Mouse (Mus musculus) limb, embryonic 15.5 days (tissue): ENCODE data around the gene Pip5k1a. TPM values are rescaled to one million over a fixed set of nuclear protein-coding genes. Genes with fewer than 3 reads are reported as not detected.
"Not testable (repeated sequence)": the region's sequence is repeated elsewhere in the genome, so short reads cannot be mapped to it uniquely, and the experiment has no call there.

Experiments
- ATAC-seq: fragments of 200-750 bp; cut with Nextera tagmentation; 2 replicates; pipeline ENCODE4 v1.8.0; 2017; ENCODE audit warnings: low read depth, moderate TSS enrichment; ENCODE audit not compliant: insufficient number of reproducible peaks, low FRiP score, low TSS enrichment
- H3K27ac ChIP-seq: fragments of 300-500 bp; sonication (generic); 2 replicates; pipeline ENCODE4 v1.5.1; 2015; ENCODE audit warnings: moderate library complexity, mild to moderate bottlenecking, inconsistent platforms
- H3K27me3 ChIP-seq: fragments of 300-500 bp; sonication (generic); 2 replicates; pipeline ENCODE4 v1.6.1; 2015; ENCODE audit warnings: inconsistent platforms
- H3K36me3 ChIP-seq: fragments of 300-500 bp; sonication (generic); 2 replicates; pipeline ENCODE4 v1.6.1; 2015; ENCODE audit warnings: inconsistent platforms
- H3K4me1 ChIP-seq: fragments of 300-500 bp; sonication (generic); 2 replicates; pipeline ENCODE4 v1.6.1; 2015; ENCODE audit warnings: inconsistent platforms
- H3K4me2 ChIP-seq: fragments of 300-500 bp; sonication (generic); 2 replicates; pipeline ENCODE4 v1.6.1; 2015; ENCODE audit warnings: mild to moderate bottlenecking, inconsistent platforms
- H3K4me3 ChIP-seq: fragments of 300-500 bp; sonication (generic); 2 replicates; pipeline ENCODE4 v1.5.1; 2015; ENCODE audit warnings: mild to moderate bottlenecking, inconsistent platforms
- H3K9ac ChIP-seq: fragments of 300-500 bp; sonication (generic); 2 replicates; pipeline ENCODE4 v1.6.1; 2015; ENCODE audit warnings: inconsistent platforms
- H3K9me3 ChIP-seq: fragments of 300-500 bp; sonication (generic); 2 replicates; pipeline ENCODE4 v1.6.1; 2016; ENCODE audit warnings: inconsistent platforms
- WGBS: fragments of 180-500 bp; shearing (Covaris S2); methylation state at CpG from one replicate; pipeline ENCODE4 v1.1.7; 2015; 5-methylcytosine and 5-hydroxymethylcytosine counted together
- polyA plus RNA-seq: library from polyadenylated mRNA; unstranded; fragments of >200 nt; fragmentation: Nextera tagmentation; extraction: Ambion mirVana; gene quantifications from 2 replicates; pipeline ENCODE4 v1.2.1, GENCODE M21; 2015

Gene Pip5k1a
- polyA plus RNA-seq, 1 experiment from 2014 or later: 22.0 TPM

DNA sequence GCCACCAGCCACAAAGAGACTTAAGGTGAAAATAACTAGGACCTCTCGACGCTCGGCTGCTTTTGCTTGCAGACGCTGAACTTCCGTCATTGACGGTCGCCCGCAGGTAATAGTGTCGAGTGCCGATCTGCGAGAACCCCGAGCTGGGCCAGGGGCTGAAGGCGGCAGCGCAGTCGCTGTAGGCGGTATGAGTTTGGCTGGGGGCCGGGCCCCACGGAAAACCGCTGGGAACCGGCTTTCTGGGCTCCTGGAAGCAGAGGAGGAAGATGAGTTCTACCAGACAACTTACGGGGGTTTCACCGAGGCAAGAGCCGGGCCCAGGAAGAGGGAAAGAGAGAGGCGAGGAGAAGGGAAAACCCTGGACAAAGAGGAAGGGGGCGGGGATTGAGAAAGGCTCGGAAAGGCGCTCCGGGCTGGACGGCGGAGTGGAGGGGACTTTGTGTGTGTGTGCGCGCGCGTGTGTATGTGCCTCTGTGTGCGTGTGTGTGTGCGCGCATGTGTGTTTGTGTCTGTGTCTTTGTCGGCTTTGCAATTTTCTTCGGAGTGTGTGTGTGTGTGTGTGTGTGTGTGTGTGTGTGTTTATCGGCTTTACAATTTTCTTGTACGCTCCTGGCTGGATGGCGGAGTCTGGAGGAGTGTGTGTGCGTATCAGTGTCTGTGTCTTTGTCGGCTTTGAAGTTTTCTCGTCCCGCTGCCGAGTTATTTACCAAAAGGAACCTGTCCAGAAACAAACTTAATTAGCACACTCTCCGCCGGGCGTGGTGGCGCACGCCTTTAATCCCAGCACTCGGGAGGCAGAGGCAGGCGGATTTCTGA is 4.4 kb upstream of the Pip5k1a start, which contains the start of gene Vps72:
TSS of gene Vps72 (plus strand) at position 112 of the 816 bp plus-strand sequence.
- Histone ChIP-seq H3K9ac (peak within 1 kb of the TSS; percentile 71), H3K4me3 (peak within 1 kb of the TSS; percentile 78), H3K9me3 (no peaks in the 10 kb centered on the region), H3K4me1 (peaks cover 8% of the 10 kb centered on the region), H3K27me3 (no peaks in the 10 kb centered on the region), H3K4me2 (peak within 1 kb of the TSS; percentile 53), H3K27ac (peak within 1 kb of the TSS; percentile 98), H3K36me3 (peaks cover 20% of the 10 kb centered on the region)
- under 1% methylated on average over 53 of the region's 54 CpGs for WGBS
- ATAC-seq: peak; percentile 72

DNA sequence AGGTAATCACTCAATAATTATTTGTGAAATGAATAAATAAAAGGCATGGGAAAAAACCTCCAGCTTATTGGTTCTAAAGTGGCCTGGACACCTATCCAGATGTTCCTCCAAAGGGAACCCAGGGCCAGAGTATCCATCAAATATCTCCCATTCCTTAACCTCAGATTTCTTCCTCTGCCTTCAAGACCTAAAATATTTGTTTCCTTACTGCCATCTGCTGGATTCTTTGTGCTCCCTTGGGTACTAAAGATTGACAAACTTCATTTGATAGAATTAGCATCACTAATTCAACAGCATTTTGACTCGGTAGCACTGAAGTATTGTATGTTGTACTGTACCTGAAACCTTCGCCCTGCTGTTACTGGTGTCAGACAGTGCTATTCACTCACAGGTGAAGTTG is 1.2 kb upstream of the Pip5k1a start:
- ATAC-seq: no peak
- Histone ChIP-seq H3K9ac (no peak overlapping the region), H3K4me1 (peaks cover 14% of the 10 kb centered on the region), H3K27me3 (no peaks in the 10 kb centered on the region), H3K36me3 (peaks cover 3% of the 10 kb centered on the region; the same call in 1 of the 2 replicates), H3K4me2 (no peak overlapping the region), H3K9me3 (no peaks in the 10 kb centered on the region), H3K4me3 (no peak overlapping the region), H3K27ac (no peak overlapping the region)
- 73% methylated on average over 2 of the region's 2 CpGs for WGBS

DNA sequence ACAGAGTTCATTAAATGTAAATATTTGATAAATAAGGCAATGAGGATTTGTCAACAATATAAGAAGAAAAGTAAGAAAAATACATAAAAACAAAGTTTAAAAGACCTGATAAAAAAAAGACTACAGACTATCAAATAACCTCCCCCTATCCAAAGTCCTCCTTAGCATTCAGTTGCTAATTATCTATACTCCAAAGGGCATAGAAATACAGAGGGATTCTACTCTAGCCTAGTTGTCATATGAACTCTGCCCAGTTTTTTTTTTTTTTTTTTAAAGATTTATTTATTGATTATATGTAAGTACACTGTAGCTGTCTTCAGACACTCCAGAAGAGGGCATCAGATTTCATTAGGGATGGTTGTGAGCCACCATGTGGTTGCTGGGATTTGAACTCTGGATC is 578 bp upstream of the Pip5k1a start:
- not testable (repeated sequence) for H3K9me3 ChIP-seq, H3K27ac ChIP-seq, H3K27me3 ChIP-seq, H3K9ac ChIP-seq, H3K36me3 ChIP-seq, ATAC-seq
- Histone ChIP-seq H3K4me3 (peak overlapping the region; percentile 93), H3K4me1 (peaks cover 10% of the 10 kb centered on the region), H3K4me2 (peak overlapping the region; percentile 56)

DNA sequence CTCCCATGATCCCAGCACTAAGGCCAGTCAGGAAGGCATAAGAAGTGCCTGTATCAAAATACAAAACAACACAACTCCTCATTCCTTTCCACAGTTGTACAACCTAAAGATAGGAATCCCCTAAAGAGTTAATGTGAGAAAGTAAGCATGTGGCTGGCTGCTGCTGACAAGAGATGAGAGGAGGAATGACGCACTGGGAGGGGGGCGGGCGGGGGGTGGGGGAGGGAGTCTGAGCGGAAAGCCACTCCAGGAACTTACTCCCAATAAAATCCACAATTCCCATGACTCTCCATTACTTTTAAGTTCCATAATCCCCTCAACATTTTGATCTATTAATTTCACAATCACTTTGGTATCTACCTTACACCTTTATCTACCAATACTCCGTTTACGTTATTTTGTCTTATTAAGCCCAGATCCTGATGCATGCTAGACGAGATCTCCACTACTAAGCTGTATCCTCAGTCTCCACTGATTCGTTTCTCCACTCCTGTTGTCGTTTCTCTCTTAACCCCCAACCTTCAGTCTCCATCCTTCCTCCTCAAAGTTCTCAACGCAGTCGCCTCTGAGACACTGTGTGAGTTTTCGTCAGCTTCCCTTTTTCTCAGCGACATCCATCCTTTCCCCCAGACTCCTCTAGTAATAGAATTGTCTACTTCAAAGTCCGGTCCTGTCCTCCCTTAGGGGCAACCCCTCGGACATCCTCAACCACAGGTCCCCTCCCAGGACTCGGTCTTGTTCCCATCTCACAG is 968 bp downstream of the Pip5k1a start:
- Histone ChIP-seq H3K27ac (peak overlapping the region; percentile 87), H3K4me2 (peak overlapping the region; percentile 60), H3K4me1 (peaks cover 7% of the 10 kb centered on the region), H3K9ac (peak overlapping the region; percentile 87), H3K36me3 (peaks cover 10% of the 10 kb centered on the region; the same call in 1 of the 2 replicates), H3K4me3 (peak overlapping the region; percentile 93), H3K27me3 (no peaks in the 10 kb centered on the region), H3K9me3 (no peaks in the 10 kb centered on the region)
- ATAC-seq: no peak
- under 1% methylated on average over 16 of the region's 16 CpGs for WGBS

DNA sequence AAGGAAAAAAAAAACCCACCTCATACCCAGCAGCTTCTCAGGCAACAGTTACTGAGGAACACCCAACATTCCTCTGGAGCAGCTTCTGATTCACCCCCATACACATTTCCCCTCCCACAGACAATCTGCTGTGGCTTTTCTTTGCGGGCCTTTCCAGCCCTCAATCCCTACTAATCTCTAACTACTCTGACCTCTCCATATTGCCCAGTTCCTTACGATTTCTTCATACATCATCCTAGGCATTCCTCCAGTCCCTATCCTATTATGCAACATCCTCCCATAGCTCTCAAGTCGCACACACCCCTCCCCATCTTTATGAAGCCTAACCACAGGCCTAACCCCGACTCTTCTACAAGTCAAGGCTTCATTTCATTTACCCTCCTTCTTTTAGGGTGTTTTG is 1.6 kb downstream of the Pip5k1a start:
- no peak for ATAC-seq
- peak overlapping the region; percentile 93 for H3K4me3 ChIP-seq
- peaks cover 7% of the 10 kb centered on the region for H3K4me1 ChIP-seq
- H3K9me3 ChIP-seq: no peaks in the 10 kb centered on the region
- H3K9ac ChIP-seq: 0 out of 2 replicates have a peak overlapping the region, but pooled peaks have one; percentile 87
- WGBS: 55% methylated on average over 4 of the region's 4 CpGs
- no peak overlapping the region for H3K27ac ChIP-seq
- H3K4me2 ChIP-seq: peak overlapping the region; percentile 60
- peaks cover 10% of the 10 kb centered on the region; the same call in 1 of the 2 replicates for H3K36me3 ChIP-seq
- H3K27me3 ChIP-seq: no peaks in the 10 kb centered on the region

DNA sequence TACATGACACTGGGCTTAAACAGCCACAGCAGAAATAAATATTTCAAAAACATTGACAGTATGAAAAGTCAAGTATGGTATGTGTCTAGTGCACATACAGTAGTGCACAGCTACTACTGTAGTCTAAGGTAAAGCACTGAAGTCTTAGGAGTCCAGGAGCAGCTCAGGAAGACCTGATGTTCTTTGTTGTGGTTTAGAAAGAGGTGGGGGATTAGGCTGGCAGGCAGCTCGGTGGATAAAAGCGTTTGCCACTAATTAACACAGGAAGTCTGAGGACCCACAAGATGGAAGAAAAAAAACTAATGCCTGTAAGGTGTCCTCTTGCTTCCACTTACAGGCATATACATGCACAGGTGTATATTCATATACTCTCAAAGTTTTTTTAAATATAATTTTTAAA is 5.9 kb downstream of the Pip5k1a start:
- Histone ChIP-seq H3K9ac (no peak overlapping the region), H3K36me3 (peaks cover 27% of the 10 kb centered on the region; the same call in 1 of the 2 replicates)

DNA sequence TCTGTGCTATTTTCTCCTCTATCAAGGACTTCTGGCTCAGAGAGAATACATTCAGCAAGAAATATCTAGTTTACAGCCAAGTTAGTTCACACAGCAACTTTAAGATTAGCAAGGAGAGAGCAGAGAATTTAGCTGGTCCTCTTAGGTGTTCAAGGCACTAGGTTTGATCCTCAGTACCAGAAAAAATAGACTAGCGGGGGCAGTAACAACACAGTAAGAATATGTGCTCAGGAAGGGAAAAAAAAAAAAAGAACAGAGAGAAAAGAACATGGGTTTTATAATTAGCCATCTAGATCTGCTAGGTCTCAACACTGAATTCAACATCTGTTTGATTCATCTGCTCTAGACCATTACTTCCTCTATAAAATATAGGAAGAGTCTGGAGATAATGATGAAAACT is 18.7 kb downstream of the Pip5k1a start:
- 89% methylated on average over 1 of the region's 1 CpGs for whole genome bisulfite sequencing
- H3K4me3 ChIP-seq: no peak overlapping the region
- ATAC-seq: no peak

More for the DNA sequence above, 5.9 kb downstream of the Pip5k1a start:
- whole genome bisulfite sequencing: 17% methylated on average over 2 of the region's 2 CpGs
- H3K9me3 ChIP-seq: no peaks in the 10 kb centered on the region
- no peak overlapping the region for H3K27ac ChIP-seq
- H3K27me3 ChIP-seq: no peaks in the 10 kb centered on the region
- H3K4me1 ChIP-seq: peaks cover 7% of the 10 kb centered on the region
- ATAC-seq: no peak
- no peak overlapping the region for H3K4me2 ChIP-seq
- no peak overlapping the region for H3K4me3 ChIP-seq

DNA sequence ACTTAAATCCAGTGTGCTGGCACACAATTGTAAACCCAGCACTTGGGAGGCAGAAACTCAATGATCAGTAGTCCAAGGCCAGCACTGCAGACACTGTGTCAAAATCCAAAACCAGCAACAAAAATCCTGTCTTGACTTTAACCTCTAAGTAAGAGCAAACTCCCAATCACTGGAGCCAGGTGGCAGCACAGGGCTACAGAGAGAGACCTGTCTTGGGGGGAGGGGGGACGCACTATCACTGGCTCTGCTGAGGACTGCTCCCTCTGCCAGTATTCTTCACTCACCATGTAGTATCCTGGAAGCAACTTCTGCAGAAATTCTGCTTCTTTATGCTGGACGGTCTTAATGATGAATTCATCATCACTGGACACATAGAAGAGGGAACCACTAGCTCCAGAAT is 35.1 kb downstream of the Pip5k1a start:
- H3K9ac ChIP-seq: no peak overlapping the region
- H3K4me3 ChIP-seq: no peak overlapping the region
- H3K27ac ChIP-seq: no peak overlapping the region
- no peak for ATAC-seq
- peaks cover 82% of the 10 kb centered on the region for H3K36me3 ChIP-seq
- H3K9me3 ChIP-seq: no peaks in the 10 kb centered on the region
- no peak overlapping the region for H3K4me2 ChIP-seq
- no peaks in the 10 kb centered on the region for H3K27me3 ChIP-seq
- H3K4me1 ChIP-seq: no peaks in the 10 kb centered on the region
- 90% methylated on average over 2 of the region's 2 CpGs for WGBS

More for the DNA sequence above, 18.7 kb downstream of the Pip5k1a start:
- Histone ChIP-seq H3K4me1 (no peaks in the 10 kb centered on the region), H3K9ac (no peak overlapping the region), H3K36me3 (peaks cover 8% of the 10 kb centered on the region; the same call in 1 of the 2 replicates), H3K9me3 (no peaks in the 10 kb centered on the region), H3K4me2 (no peak overlapping the region), H3K27ac (no peak overlapping the region), H3K27me3 (no peaks in the 10 kb centered on the region)

DNA sequence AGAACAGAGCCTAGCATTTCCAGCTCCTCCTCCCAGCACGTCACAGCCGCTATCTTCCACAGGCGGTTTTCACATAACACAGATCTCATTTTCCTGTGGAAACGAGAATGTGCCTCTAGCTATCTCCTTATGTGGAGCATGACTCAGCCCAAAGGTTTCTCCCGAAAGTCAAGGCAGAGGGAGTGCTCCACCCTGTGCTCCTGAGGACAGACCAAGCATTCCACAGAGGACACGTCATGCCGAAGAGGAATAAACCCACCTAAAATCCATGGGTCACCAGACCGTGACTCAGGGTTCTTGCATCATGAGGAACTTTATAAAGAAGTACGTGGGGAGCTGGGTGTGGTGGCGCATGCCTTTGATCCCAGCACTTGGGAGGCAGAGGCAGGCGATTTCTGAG is 40.2 kb downstream of the Pip5k1a start:
- ATAC-seq: no peak; the same call in 1 of the 2 replicates
- H3K27ac ChIP-seq: no peak overlapping the region
- H3K4me3 ChIP-seq: no peak overlapping the region
- H3K4me2 ChIP-seq: no peak overlapping the region
- no peak overlapping the region for H3K9ac ChIP-seq
- peaks cover 96% of the 10 kb centered on the region for H3K36me3 ChIP-seq
- WGBS: 80% methylated on average over 11 of the region's 11 CpGs
- no peaks in the 10 kb centered on the region for H3K4me1 ChIP-seq
- no peaks in the 10 kb centered on the region for H3K9me3 ChIP-seq
- no peaks in the 10 kb centered on the region for H3K27me3 ChIP-seq

DNA sequence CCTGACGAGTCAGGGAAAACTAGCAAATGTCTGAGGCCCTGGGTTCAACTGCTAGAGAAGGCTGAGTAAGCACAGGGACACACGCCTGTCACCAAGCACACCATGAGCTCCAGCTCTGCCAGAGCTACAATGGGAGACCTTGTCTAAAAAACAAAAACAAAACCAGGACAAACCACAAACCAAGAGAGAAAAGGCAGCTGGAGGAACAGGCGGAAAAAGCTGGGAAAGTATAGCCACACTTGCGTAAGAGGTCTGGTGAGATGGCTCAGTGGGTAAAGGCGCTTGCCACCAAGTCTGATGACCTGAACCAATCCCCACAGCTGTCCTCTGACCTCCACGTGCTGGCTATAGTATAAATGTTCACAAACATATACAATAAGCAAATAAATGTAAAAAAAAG is 40.6 kb downstream of the Pip5k1a start:
- Histone ChIP-seq H3K27me3 (no peaks in the 10 kb centered on the region), H3K36me3 (peaks cover 96% of the 10 kb centered on the region), H3K4me1 (no peaks in the 10 kb centered on the region), H3K4me2 (no peak overlapping the region), H3K27ac (no peak overlapping the region), H3K4me3 (no peak overlapping the region), H3K9me3 (no peaks in the 10 kb centered on the region), H3K9ac (no peak overlapping the region)
- 86% methylated on average over 6 of the region's 6 CpGs for WGBS
- ATAC-seq: no peak

DNA sequence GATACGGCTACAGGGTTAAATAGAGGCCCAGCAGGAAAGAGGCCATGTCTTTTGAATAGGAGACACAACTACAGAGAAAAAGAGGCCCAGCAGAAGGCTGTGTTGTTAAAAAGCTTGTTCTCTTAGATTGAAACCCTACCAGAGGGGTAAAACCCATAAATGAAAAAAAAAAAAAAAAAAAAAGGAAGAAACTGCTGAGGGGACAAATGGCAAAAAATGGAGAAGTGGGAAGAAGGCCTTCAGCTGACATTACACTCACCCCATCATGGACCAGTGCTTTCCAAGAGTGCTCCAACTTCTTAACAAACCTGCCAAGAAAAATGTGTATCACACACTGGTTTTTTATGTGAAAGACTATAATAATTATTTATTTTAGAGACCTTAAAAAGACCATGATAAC is 41.2 kb downstream of the Pip5k1a start:
- Histone ChIP-seq H3K9ac (no peak overlapping the region), H3K27me3 (no peaks in the 10 kb centered on the region), H3K4me1 (no peaks in the 10 kb centered on the region), H3K4me3 (no peak overlapping the region), H3K27ac (no peak overlapping the region), H3K36me3 (peaks cover 96% of the 10 kb centered on the region), H3K9me3 (no peaks in the 10 kb centered on the region), H3K4me2 (no peak overlapping the region)
- no peak for ATAC-seq
- 85% methylated on average over 1 of the region's 1 CpGs for WGBS

DNA sequence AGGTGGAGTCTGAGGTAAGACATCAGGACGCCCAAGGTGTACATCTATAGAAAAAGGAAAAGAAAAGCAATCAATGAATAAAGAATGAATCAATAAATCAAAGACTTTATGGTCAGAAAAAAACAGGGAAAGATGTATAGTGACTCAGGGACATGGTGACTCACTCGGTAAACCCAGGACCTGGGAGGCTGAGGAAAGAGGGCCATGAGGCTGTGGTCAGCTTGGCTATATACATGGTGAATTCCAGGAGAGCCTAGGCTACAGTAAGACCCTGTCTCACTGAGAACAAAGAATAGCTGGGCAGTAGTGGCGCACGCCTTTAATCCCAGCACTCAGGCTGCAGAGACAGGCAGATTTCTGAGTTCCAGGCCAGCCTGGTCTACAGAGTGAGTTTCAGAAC is 43.0 kb downstream of the Pip5k1a start:
- Histone ChIP-seq H3K4me3 (no peak overlapping the region), H3K9ac (no peak overlapping the region), H3K27me3 (no peaks in the 10 kb centered on the region), H3K4me2 (no peak overlapping the region), H3K9me3 (no peaks in the 10 kb centered on the region), H3K27ac (no peak overlapping the region), H3K36me3 (peaks cover 97% of the 10 kb centered on the region), H3K4me1 (no peaks in the 10 kb centered on the region)
- WGBS: 96% methylated on average over 4 of the region's 4 CpGs
- ATAC-seq: no peak
